Mouse (Mus musculus) neural tube, embryonic 11.5 days (tissue): ENCODE results near the gene Fmo9. TPM values are rescaled to one million over a fixed set of nuclear protein-coding genes. Genes with fewer than 3 reads are reported as not detected.

Experiments
- ATAC-seq: fragments of 200-750 bp; cut with Nextera tagmentation; 2 replicates; pipeline ENCODE4 v1.8.0; 2017; ENCODE audit warnings: moderate number of reproducible peaks, mild to moderate bottlenecking, moderate TSS enrichment, moderate library complexity; ENCODE audit not compliant: insufficient read depth, low FRiP score, low TSS enrichment
- DNase-seq: peaks from one replicate; pipeline ENCODE4 v3.0.0-alpha.2; 2015; ENCODE audit warnings: low spot score
- H3K27ac ChIP-seq: fragments of 300-500 bp; sonication (generic); 2 replicates; pipeline ENCODE4 v1.5.1; 2014; ENCODE audit warnings: low read depth, mild to moderate bottlenecking, low read length
- H3K27me3 ChIP-seq: fragments of 300-500 bp; sonication (generic); 2 replicates; pipeline ENCODE4 v1.6.1; 2014; ENCODE audit warnings: mild to moderate bottlenecking, low read length, mixed read lengths; ENCODE audit not compliant: control insufficient read depth, insufficient read depth
- H3K36me3 ChIP-seq: fragments of 300-500 bp; sonication (generic); 2 replicates; pipeline ENCODE4 v1.6.1; 2014; ENCODE audit warnings: mild to moderate bottlenecking, low read length, moderate library complexity, mixed read lengths; ENCODE audit not compliant: control insufficient read depth, insufficient read depth
- H3K4me1 ChIP-seq: fragments of 300-500 bp; sonication (generic); 2 replicates; pipeline ENCODE4 v1.6.1; 2014; ENCODE audit warnings: low read length, mixed read lengths; ENCODE audit not compliant: control insufficient read depth, insufficient read depth
- H3K4me2 ChIP-seq: fragments of 300-500 bp; sonication (generic); 2 replicates; pipeline ENCODE4 v1.6.1; 2014; ENCODE audit warnings: low read depth, mild to moderate bottlenecking, moderate library complexity
- H3K4me3 ChIP-seq: fragments of 300-500 bp; sonication (generic); 2 replicates; pipeline ENCODE4 v1.5.1; 2014; ENCODE audit warnings: low read depth, low read length
- H3K9ac ChIP-seq: fragments of 300-500 bp; sonication (generic); 2 replicates; pipeline ENCODE4 v1.6.1; 2014; ENCODE audit warnings: mild to moderate bottlenecking, low read length
- H3K9me3 ChIP-seq: fragments of 300-500 bp; sonication (generic); 2 replicates; pipeline ENCODE4 v1.6.1; 2016; ENCODE audit warnings: low read length; ENCODE audit not compliant: control insufficient read depth
- WGBS: fragments of 180-500 bp; shearing (Covaris S2); extraction: QIAGEN DNeasy Blood & Tissue Kit; methylation state at CpG from one replicate; pipeline ENCODE4 v1.1.7; 2014; 5-methylcytosine and 5-hydroxymethylcytosine counted together
- polyA plus RNA-seq: library from polyadenylated mRNA; unstranded; fragments of >200 nt; fragmentation: Nextera tagmentation; extraction: Ambion mirVana; gene quantifications from 2 replicates; pipeline ENCODE4 v1.2.1, GENCODE M21; 2014

The Fmo9 gene
- not detected in 2 replicates for polyA plus RNA-seq

GRCm38 (mm10) chr1:166681745-166682144 lies at the start of gene Fmo9:
Gene Fmo9 (minus strand): TSS chr1:166681845.
- Histone ChIP-seq H3K9me3 (no peaks in the 10 kb centered on the region), H3K9ac (no peak within 1 kb of the TSS), H3K4me2 (no peak within 1 kb of the TSS), H3K4me1 (no peaks in the 10 kb centered on the region), H3K27me3 (no peaks in the 10 kb centered on the region), H3K36me3 (no peaks in the 10 kb centered on the region), H3K27ac (no peak within 1 kb of the TSS), H3K4me3 (no peak within 1 kb of the TSS)
- 92% methylated on average over 1 of the region's 1 CpGs for WGBS
- ATAC-seq: no peak
- no peak for DNase-seq

GRCm38 (mm10) chr1:166730886-166731285 lies 49.2 kb upstream of the Fmo9 start:
- ATAC-seq: no peak
- H3K9me3 ChIP-seq: no peaks in the 10 kb centered on the region
- H3K9ac ChIP-seq: no peak overlapping the region
- no peaks in the 10 kb centered on the region for H3K27me3 ChIP-seq
- H3K36me3 ChIP-seq: no peaks in the 10 kb centered on the region
- no peak overlapping the region for H3K27ac ChIP-seq
- H3K4me1 ChIP-seq: no peaks in the 10 kb centered on the region
- 83% methylated on average over 4 of the region's 4 CpGs for WGBS
- no peak overlapping the region for H3K4me2 ChIP-seq
- no peak for DNase-seq
- H3K4me3 ChIP-seq: no peak overlapping the region

DNA sequence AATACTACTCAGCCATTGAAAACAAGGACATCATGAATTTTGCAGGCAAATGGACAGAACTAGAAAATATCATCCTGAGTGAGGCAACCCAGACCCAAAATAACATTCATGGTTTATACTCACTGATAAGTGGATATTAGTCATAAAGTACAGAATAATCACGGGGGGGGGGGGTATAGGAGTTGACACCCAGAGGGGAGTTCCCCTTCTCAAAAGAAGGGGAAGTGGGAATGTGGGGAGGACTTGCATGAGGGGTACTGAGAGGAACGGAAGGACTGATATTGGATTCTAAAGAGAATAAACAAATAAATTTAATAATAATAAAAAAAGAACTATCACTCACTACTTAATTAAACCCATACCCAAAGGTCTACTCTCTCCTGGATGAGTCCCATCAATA lies 48.6 kb upstream of the Fmo9 start:
- Histone ChIP-seq H3K9me3 (no peaks in the 10 kb centered on the region), H3K4me3 (no peak overlapping the region), H3K36me3 (no peaks in the 10 kb centered on the region), H3K4me1 (no peaks in the 10 kb centered on the region), H3K4me2 (no peak overlapping the region), H3K9ac (no peak overlapping the region), H3K27ac (no peak overlapping the region), H3K27me3 (no peaks in the 10 kb centered on the region)
- no peak for DNase-seq
- no peak for ATAC-seq
- whole genome bisulfite sequencing: 81% methylated on average over 2 of the region's 2 CpGs

GRCm38 (mm10) chr1:166710861-166711260 lies 29.2 kb upstream of the Fmo9 start:
- no peak overlapping the region for H3K4me3 ChIP-seq
- H3K9ac ChIP-seq: no peak overlapping the region
- H3K27ac ChIP-seq: no peak overlapping the region
- no peak for DNase-seq
- no peak overlapping the region for H3K4me2 ChIP-seq
- no peaks in the 10 kb centered on the region for H3K27me3 ChIP-seq
- no peaks in the 10 kb centered on the region for H3K9me3 ChIP-seq
- no peak for ATAC-seq
- 92% methylated on average over 7 of the region's 7 CpGs for WGBS
- no peaks in the 10 kb centered on the region for H3K36me3 ChIP-seq
- no peaks in the 10 kb centered on the region for H3K4me1 ChIP-seq

- Histone ChIP-seq H3K9me3 (no peaks in the 10 kb centered on the region), H3K36me3 (no peaks in the 10 kb centered on the region), H3K4me2 (no peak overlapping the region), H3K4me1 (no peaks in the 10 kb centered on the region), H3K9ac (no peak overlapping the region), H3K27me3 (no peaks in the 10 kb centered on the region), H3K27ac (no peak overlapping the region), H3K4me3 (no peak overlapping the region)
- no peak for DNase-seq
- 74% methylated on average over 10 of the region's 10 CpGs for WGBS
- ATAC-seq: no peak
Measured at GRCm38 (mm10) chr1:166702270-166702912, 20.7 kb upstream of the Fmo9 start.

- Histone ChIP-seq H3K4me1 (no peaks in the 10 kb centered on the region), H3K27me3 (no peaks in the 10 kb centered on the region), H3K9me3 (no peaks in the 10 kb centered on the region), H3K27ac (no peak overlapping the region), H3K4me2 (no peak overlapping the region), H3K9ac (no peak overlapping the region), H3K36me3 (no peaks in the 10 kb centered on the region), H3K4me3 (no peak overlapping the region)
- ATAC-seq (no peak), DNase-seq (no peak)
- WGBS: 87% methylated on average over 5 of the region's 5 CpGs
Measured at GRCm38 (mm10) chr1:166669264-166669663, 12.4 kb downstream of the Fmo9 start.

DNA sequence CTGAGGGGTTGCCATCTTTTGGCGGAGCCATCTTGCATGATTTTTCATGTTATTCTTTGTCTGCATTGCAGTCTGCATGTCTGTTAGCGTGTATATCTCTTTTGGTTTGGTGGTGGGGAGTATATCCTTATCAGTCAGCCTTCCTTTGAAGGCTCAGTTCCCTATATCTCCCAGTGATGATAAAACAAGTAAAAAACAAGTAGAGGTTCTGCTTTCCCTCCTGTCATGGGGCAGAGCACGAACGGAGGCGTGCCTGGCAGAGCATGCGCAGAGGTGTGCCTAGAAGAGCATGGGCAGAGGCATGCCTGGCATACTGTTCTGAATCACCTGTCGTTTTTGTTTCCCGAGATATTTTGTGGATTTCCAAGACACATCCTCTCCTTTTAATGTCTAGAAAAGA lies 20.8 kb downstream of the Fmo9 start:
- no peaks in the 10 kb centered on the region for H3K9me3 ChIP-seq
- ATAC-seq (no peak), DNase-seq (no peak)
- WGBS: 91% methylated on average over 8 of the region's 8 CpGs
- H3K27me3 ChIP-seq: no peaks in the 10 kb centered on the region
- no peaks in the 10 kb centered on the region for H3K4me1 ChIP-seq
- no peak overlapping the region for H3K4me2 ChIP-seq
- no peak overlapping the region for H3K4me3 ChIP-seq
- H3K36me3 ChIP-seq: no peaks in the 10 kb centered on the region
- no peak overlapping the region for H3K27ac ChIP-seq
- no peak overlapping the region for H3K9ac ChIP-seq

- H3K4me1 ChIP-seq: no peaks in the 10 kb centered on the region
- ATAC-seq (no peak), DNase-seq (no peak)
- H3K27me3 ChIP-seq: no peaks in the 10 kb centered on the region
- no peaks in the 10 kb centered on the region for H3K9me3 ChIP-seq
- no peak within 1 kb of the TSS for H3K27ac ChIP-seq
- no peak within 1 kb of the TSS for H3K9ac ChIP-seq
- H3K4me2 ChIP-seq: no peak within 1 kb of the TSS
- no peak within 1 kb of the TSS for H3K4me3 ChIP-seq
- H3K36me3 ChIP-seq: no peaks in the 10 kb centered on the region
- WGBS: 84% methylated on average over 2 of the region's 2 CpGs
Measured at GRCm38 (mm10) chr1:166647593-166647992, 34.1 kb downstream of the Fmo9 start, which contains the start of gene Gm4847. Gene Gm4847 (minus strand): TSS chr1:166647693.
